ENCODE assay signal across 11 mouse cellular contexts in the genomic region with DNA sequence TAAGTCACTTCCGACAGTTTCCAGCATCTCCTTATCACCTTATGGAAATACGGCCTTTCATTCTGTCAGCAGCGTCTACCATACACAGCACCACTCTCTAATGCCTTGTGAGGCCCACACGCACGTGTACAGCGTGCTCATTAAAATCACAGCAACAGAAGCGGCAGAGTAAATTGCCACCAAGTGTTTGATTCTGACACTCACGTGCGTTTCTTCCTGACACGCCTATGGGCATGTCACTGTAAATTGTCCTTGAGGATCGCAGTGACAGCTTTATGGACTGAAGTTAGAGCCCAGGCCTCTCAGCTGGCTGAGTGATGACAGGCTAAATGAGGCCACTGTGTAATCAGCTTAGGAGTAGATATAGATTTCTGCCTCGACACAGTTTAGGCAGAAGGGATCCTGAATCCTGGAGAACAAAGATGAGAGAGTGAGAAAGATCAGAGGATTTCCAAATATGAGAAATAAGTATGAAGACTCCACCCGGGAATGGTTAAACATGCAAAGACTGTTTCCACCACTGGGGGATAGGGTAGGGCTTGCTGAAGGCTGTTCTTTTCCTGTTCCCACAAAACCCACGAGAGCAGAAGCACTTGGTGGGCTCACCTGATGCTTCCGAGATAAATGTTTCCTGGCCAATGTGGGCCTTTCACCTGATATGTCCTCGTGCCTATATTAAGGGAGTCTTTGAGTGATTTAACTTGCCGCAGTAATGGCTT.
A peak's percentile ranks its signal among the peaks of the same experiment; 100 is the strongest.
DNase-seq lines count a peak whose midpoint lies in the region; ATAC-seq and TF ChIP-seq lines count a peak whose summit lies in the region.
"Had no signal": no experiment of that assay in that cellular context is flagged by ENCODE, and none has a peak within 500 bp of the region (broad histone marks: within the 10 kb centered on the region; RNA-seq: fewer than 3 reads in every experiment).

No protein-coding gene starts in this region.

- no peaks in the 10 kb centered on the region for H3K9me3 ChIP-seq in kidney, embryonic 16.5 days (ENCODE audit: low read length)
- no peaks in the 10 kb centered on the region for H3K9me3 ChIP-seq in forebrain, embryonic 13.5 days (replicated peaks)
- H3K9me3 ChIP-seq in hindbrain, embryonic 16.5 days (ENCODE audit: control insufficient read depth, low read length), result no peaks in the 10 kb centered on the region
- H3K9me3 ChIP-seq in midbrain, postnatal 0 days (ENCODE audit: low read length), result no peaks in the 10 kb centered on the region
- H3K9me3 ChIP-seq: limb, embryonic 15.5 days had no signal

- H3K36me3 ChIP-seq in kidney, embryonic 16.5 days (ENCODE audit: insufficient read depth, low read length), result no peaks in the 10 kb centered on the region
- no peaks in the 10 kb centered on the region for H3K36me3 ChIP-seq in forebrain, embryonic 13.5 days (ENCODE audit: poor library complexity, severe bottlenecking)
- no peaks in the 10 kb centered on the region for H3K36me3 ChIP-seq in hindbrain, embryonic 16.5 days (ENCODE audit: control insufficient read depth, insufficient read depth, low read length)
- no peaks in the 10 kb centered on the region for H3K36me3 ChIP-seq in midbrain, postnatal 0 days (ENCODE audit: insufficient read depth, low read length)
- H3K36me3 ChIP-seq: limb, embryonic 15.5 days had no signal

- H3K27me3 ChIP-seq in kidney, embryonic 16.5 days (ENCODE audit: insufficient read depth, low read length), result peaks cover 4% of the 10 kb centered on the region; the same call in 1 of the 2 replicates
- no peaks in the 10 kb centered on the region for H3K27me3 ChIP-seq in forebrain, embryonic 13.5 days
- no peaks in the 10 kb centered on the region for H3K27me3 ChIP-seq in hindbrain, embryonic 16.5 days (replicated peaks; ENCODE audit: control insufficient read depth, insufficient read depth, low read length)
- no peaks in the 10 kb centered on the region for H3K27me3 ChIP-seq in midbrain, postnatal 0 days (ENCODE audit: insufficient read depth, low read length)

- no peak overlapping the region for H3K4me2 ChIP-seq in kidney, embryonic 16.5 days (replicated peaks; ENCODE audit: low read depth, low read length)
- no peak overlapping the region for H3K4me2 ChIP-seq in forebrain, embryonic 13.5 days
- H3K4me2 ChIP-seq in hindbrain, embryonic 16.5 days (ENCODE audit: low read length), result no peak overlapping the region
- H3K4me2 ChIP-seq in midbrain, postnatal 0 days (ENCODE audit: low read depth, low read length, poor library complexity, severe bottlenecking), result no peak overlapping the region
- H3K4me2 ChIP-seq: limb, embryonic 15.5 days had no signal

- H3K27ac ChIP-seq in kidney, embryonic 16.5 days (ENCODE audit: low read length), result no peak overlapping the region
- no peak overlapping the region for H3K27ac ChIP-seq in forebrain, embryonic 13.5 days
- H3K27ac ChIP-seq in hindbrain, embryonic 16.5 days (ENCODE audit: low read depth, low read length), result no peak overlapping the region
- no peak overlapping the region for H3K27ac ChIP-seq in midbrain, postnatal 0 days (ENCODE audit: low read depth, low read length)
- H3K27ac ChIP-seq: heart, adult 2 months; limb, embryonic 15.5 days had no signal

- no peak overlapping the region for H3K4me3 ChIP-seq in kidney, embryonic 16.5 days (ENCODE audit: low read length)
- no peak overlapping the region for H3K4me3 ChIP-seq in forebrain, embryonic 13.5 days
- no peak overlapping the region for H3K4me3 ChIP-seq in hindbrain, embryonic 16.5 days (ENCODE audit: low read length)
- no peak overlapping the region for H3K4me3 ChIP-seq in midbrain, postnatal 0 days (ENCODE audit: low read depth, low read length)
- H3K4me3 ChIP-seq: heart, adult 2 months; limb, embryonic 15.5 days had no signal

- ATAC-seq in kidney, embryonic 16.5 days (ENCODE audit: low FRiP score, low TSS enrichment), result peak; percentile 20; the same call in 1 of the 2 replicates
- peak; percentile 91 for ATAC-seq in forebrain, embryonic 13.5 days
- peak; percentile 65 for ATAC-seq in hindbrain, embryonic 16.5 days
- ATAC-seq in midbrain, postnatal 0 days (ENCODE audit: low FRiP score), result no peak

- no peak for DNase-seq in kidney, postnatal 36 days
- no peak for DNase-seq in midbrain, postnatal 0 days (ENCODE audit: low spot score)
- no peak for DNase-seq in cerebellum, adult 9-11 months
- DNase-seq in spleen, postnatal 36 days (ENCODE audit: low spot score in 2 of 2), result no peak
- DNase-seq: cerebellum, postnatal 36 days; heart, adult 2 months; layer of hippocampus, postnatal 36 days had no signal

- 19% methylated on average over 17 of the region's 17 CpGs for WGBS in kidney, embryonic 16.5 days
- 64% methylated on average over 17 of the region's 17 CpGs for WGBS in forebrain, embryonic 13.5 days
- 56% methylated on average over 17 of the region's 17 CpGs for WGBS in hindbrain, embryonic 16.5 days
- 39% methylated on average over 17 of the region's 17 CpGs for WGBS in midbrain, postnatal 0 days

- no peak overlapping the region for H3K9ac ChIP-seq in kidney, embryonic 16.5 days (replicated peaks; ENCODE audit: low read length)
- H3K9ac ChIP-seq in forebrain, embryonic 13.5 days, result no peak overlapping the region
- H3K9ac ChIP-seq in hindbrain, embryonic 16.5 days (ENCODE audit: low read depth, low read length), result 0 out of 2 replicates have a peak overlapping the region, but pooled peaks have one; percentile 17
- H3K9ac ChIP-seq in midbrain, postnatal 0 days (replicated peaks; ENCODE audit: low read length, poor library complexity, severe bottlenecking), result no peak overlapping the region
- H3K9ac ChIP-seq: limb, embryonic 15.5 days had no signal

- peaks cover 6% of the 10 kb centered on the region for H3K4me1 ChIP-seq in kidney, embryonic 16.5 days (ENCODE audit: insufficient read depth, low read length)
- peaks cover 12% of the 10 kb centered on the region for H3K4me1 ChIP-seq in forebrain, embryonic 13.5 days
- H3K4me1 ChIP-seq in hindbrain, embryonic 16.5 days (ENCODE audit: control insufficient read depth, insufficient read depth, low read depth, low read length), result no peaks in the 10 kb centered on the region; the same call in 1 of the 2 replicates
- no peaks in the 10 kb centered on the region for H3K4me1 ChIP-seq in midbrain, postnatal 0 days (ENCODE audit: insufficient read depth, low read length)

- peak; percentile 50 for TF ChIP-seq CTCF in midbrain, postnatal 0 days (IDR thresholded peaks at IDR 0.05)
